Mouse (Mus musculus) MEL (cell line): ENCODE measurements around the gene Lrch3. TPM values are rescaled to one million over a fixed set of nuclear protein-coding genes. Genes with fewer than 3 reads are reported as not detected.

ENCODE experiments used
- DNase-seq: peaks from one replicate; pipeline ENCODE4 v3.0.0; 2011; ENCODE audit warnings: low read depth, low spot score
- H3K27ac ChIP-seq: 2 replicates; pipeline ENCODE4 v1.5.1; 2012; ENCODE audit warnings: low read depth, mild to moderate bottlenecking, control low read depth, low read length, moderate library complexity; ENCODE audit not compliant: control insufficient read depth
- H3K27me3 ChIP-seq, 2 experiments: fragments of 150-350 bp in 1 of 2; sonication (generic) in 1 of 2; 2 replicates each; pipeline ENCODE4 v1.6.1; 2012; ENCODE audit warnings: low read length in 2 of 2, mild to moderate bottlenecking in 2 of 2, improper control_type of control experiment in 1 of 2, moderate library complexity in 1 of 2; ENCODE audit not compliant: insufficient read depth in 2 of 2, control insufficient read depth in 1 of 2
- H3K36me3 ChIP-seq, 2 experiments: 2 replicates each; pipeline ENCODE4 v1.6.1; 2012 to 2014; ENCODE audit warnings: low read length in 2 of 2, improper control_type of control experiment in 1 of 2, inconsistent platforms in 1 of 2, mild to moderate bottlenecking in 1 of 2; ENCODE audit not compliant: insufficient read depth in 2 of 2, control insufficient read depth in 1 of 2
- H3K4me1 ChIP-seq, 2 experiments: fragments of 150-350 bp in 1 of 2; sonication (generic) in 1 of 2; 2 replicates each; pipeline ENCODE4 v1.6.1; 2012; ENCODE audit warnings: low read length in 2 of 2, improper control_type of control experiment in 1 of 2, mild to moderate bottlenecking in 1 of 2; ENCODE audit not compliant: insufficient read depth in 2 of 2, control insufficient read depth in 1 of 2
- H3K4me3 ChIP-seq, 2 experiments: fragments of 150-350 bp in 1 of 2; sonication (generic) in 1 of 2; 2 replicates each; pipeline ENCODE4 v1.5.1; 2012; ENCODE audit warnings: low read depth in 2 of 2, low read length in 2 of 2, mild to moderate bottlenecking in 2 of 2, moderate library complexity in 2 of 2, control low read depth in 1 of 2, improper control_type of control experiment in 1 of 2; ENCODE audit not compliant: control insufficient read depth in 1 of 2, insufficient read depth in 1 of 2
- H3K79me2 ChIP-seq: 2 replicates; pipeline ENCODE4 v1.6.1; 2012; ENCODE audit warnings: mild to moderate bottlenecking, low read length, moderate library complexity; ENCODE audit not compliant: control insufficient read depth, poor library complexity, insufficient read depth
- H3K9ac ChIP-seq: 2 replicates; pipeline ENCODE4 v1.6.1; 2012; ENCODE audit warnings: low read depth, mild to moderate bottlenecking, control low read depth, low read length, moderate library complexity; ENCODE audit not compliant: control insufficient read depth, poor library complexity, severe bottlenecking
- H3K9me3 ChIP-seq: fragments of 150-350 bp; sonication (generic); replicated peaks from 2 replicates; pipeline ENCODE4 v1.6.1; 2012; ENCODE audit warnings: mild to moderate bottlenecking, low read length, improper control_type of control experiment, moderate library complexity; ENCODE audit not compliant: insufficient read depth
- CTCF ChIP-seq, 3 experiments: IDR thresholded peaks in 2 of 3; conservative IDR thresholded peaks in 1 of 3; 2 replicates each; pipeline ENCODE4 v1.5.1; 2011 to 2012; ENCODE audit warnings: low read length in 3 of 3, low read depth in 2 of 3, mild to moderate bottlenecking in 2 of 3, improper control_type of control experiment in 1 of 3, inconsistent platforms in 1 of 3, mixed read lengths in 1 of 3, moderate library complexity in 1 of 3; ENCODE audit not compliant: control insufficient read depth in 1 of 3, insufficient read depth in 1 of 3, poor library complexity in 1 of 3, severe bottlenecking in 1 of 3
- EP300 ChIP-seq, 2 experiments: IDR thresholded peaks; 2 replicates each; pipeline ENCODE4 v1.6.1; 2011; ENCODE audit warnings: improper control_type of control experiment in 2 of 2, low read length in 2 of 2, low read depth in 1 of 2, mild to moderate bottlenecking in 1 of 2
- ETS1 ChIP-seq: IDR thresholded peaks from 2 replicates; pipeline ENCODE4 v1.6.1; 2012; ENCODE audit warnings: low read depth, mild to moderate bottlenecking, inconsistent platforms, low read length, improper control_type of control experiment, moderate library complexity
- GABPA ChIP-seq: IDR thresholded peaks from 2 replicates; pipeline ENCODE4 v1.6.1; 2012; ENCODE audit warnings: low read depth, mild to moderate bottlenecking, inconsistent platforms, low read length, improper control_type of control experiment, moderate library complexity
- GATA1 ChIP-seq: IDR thresholded peaks from 2 replicates; pipeline ENCODE4 v1.6.1; 2011; ENCODE audit warnings: low read depth, low read length, improper control_type of control experiment
- HCFC1 ChIP-seq: IDR thresholded peaks from 2 replicates; pipeline ENCODE4 v1.6.1; 2012; ENCODE audit warnings: low read depth, mild to moderate bottlenecking, inconsistent platforms, low read length, improper control_type of control experiment, moderate library complexity
- JUND ChIP-seq: IDR thresholded peaks from 2 replicates; pipeline ENCODE4 v1.6.1; 2011; ENCODE audit warnings: low read depth, mild to moderate bottlenecking, improper control_type of control experiment, low read length
- MAFK ChIP-seq: IDR thresholded peaks from 2 replicates; pipeline ENCODE4 v1.6.1; 2011; ENCODE audit warnings: low read depth, mild to moderate bottlenecking, low read length, improper control_type of control experiment, borderline replicate concordance
- MXI1 ChIP-seq: IDR thresholded peaks from 2 replicates; pipeline ENCODE4 v1.6.1; 2011; ENCODE audit warnings: mild to moderate bottlenecking, low read depth, low read length, improper control_type of control experiment
- NRF1 ChIP-seq: IDR thresholded peaks from 2 replicates; pipeline ENCODE4 v1.6.1; 2014; ENCODE audit warnings: low read depth, mild to moderate bottlenecking, inconsistent platforms, low read length, improper control_type of control experiment, moderate library complexity; ENCODE audit not compliant: poor library complexity, insufficient read depth, severe bottlenecking
- POLR2A ChIP-seq, 2 experiments: IDR thresholded peaks; 2 replicates each; pipeline ENCODE4 v1.6.1; 2011 to 2012; ENCODE audit warnings: low read length in 2 of 2, mild to moderate bottlenecking in 2 of 2, control low read depth in 1 of 2, improper control_type of control experiment in 1 of 2, low read depth in 1 of 2, moderate library complexity in 1 of 2; ENCODE audit not compliant: control insufficient read depth in 1 of 2, insufficient read depth in 1 of 2, poor library complexity in 1 of 2
- POLR2AphosphoS2 ChIP-seq: IDR thresholded peaks from 2 replicates; pipeline ENCODE4 v1.6.1; 2011; ENCODE audit warnings: low read length, improper control_type of control experiment
- POLR2AphosphoS5 ChIP-seq: IDR thresholded peaks from 2 replicates; pipeline ENCODE4 v1.6.1; 2012; ENCODE audit warnings: low read depth, borderline replicate concordance, mild to moderate bottlenecking, inconsistent platforms, low read length, moderate library complexity, mixed read lengths
- RAD21 ChIP-seq: IDR thresholded peaks from 2 replicates; pipeline ENCODE4 v1.6.1; 2011; ENCODE audit warnings: mild to moderate bottlenecking, low read depth, low read length, improper control_type of control experiment
- RCOR1 ChIP-seq: IDR thresholded peaks from 2 replicates; pipeline ENCODE4 v1.6.1; 2012; ENCODE audit warnings: low read depth, mild to moderate bottlenecking, inconsistent platforms, low read length, improper control_type of control experiment
- SIN3A ChIP-seq: IDR thresholded peaks from 2 replicates; pipeline ENCODE4 v1.6.1; 2012; ENCODE audit warnings: low read length, improper control_type of control experiment, inconsistent platforms
- SMC3 ChIP-seq: IDR thresholded peaks from 2 replicates; pipeline ENCODE4 v1.6.1; 2011; ENCODE audit warnings: low read depth, low read length, improper control_type of control experiment
- TAL1 ChIP-seq: IDR thresholded peaks from 2 replicates; pipeline ENCODE4 v1.6.1; 2012; ENCODE audit warnings: mild to moderate bottlenecking, inconsistent platforms, low read length, moderate library complexity, mixed read lengths
- TBP ChIP-seq: IDR thresholded peaks from 2 replicates; pipeline ENCODE4 v1.8.0; 2011; ENCODE audit warnings: low read depth, low read length, improper control_type of control experiment
- TCF12 ChIP-seq: IDR thresholded peaks from 2 replicates; pipeline ENCODE4 v1.6.1; 2014; ENCODE audit warnings: low read depth, mild to moderate bottlenecking, inconsistent platforms, low read length, improper control_type of control experiment, moderate library complexity
- USF2 ChIP-seq, 2 experiments: IDR thresholded peaks; 2 replicates each; pipeline ENCODE4 v1.6.1; 2011 to 2012; ENCODE audit warnings: improper control_type of control experiment in 2 of 2, low read length in 2 of 2, borderline replicate concordance in 1 of 2, inconsistent platforms in 1 of 2, low read depth in 1 of 2, mild to moderate bottlenecking in 1 of 2; ENCODE audit not compliant: insufficient read depth in 1 of 2
- ZKSCAN1 ChIP-seq: IDR thresholded peaks from 2 replicates; pipeline ENCODE4 v1.6.1; 2012; ENCODE audit warnings: low read depth, mild to moderate bottlenecking, inconsistent platforms, low read length, improper control_type of control experiment, moderate library complexity
- polyA plus RNA-seq, 2 experiments: library from polyadenylated mRNA; stranded (reverse) in 1 of 2; unstranded in 1 of 2; fragments of >175 nt in 1 of 2; fragments of >200 nt in 1 of 2; gene quantifications; 2 replicates each; pipeline versions ENCODE4 v1.2.1 to v1.2.4; 2012; ENCODE audit warnings: low replicate concordance in 2 of 2, low read depth in 1 of 2; ENCODE audit not compliant: insufficient read length in 2 of 2, insufficient read depth in 1 of 2, missing spikeins in 1 of 2
- total RNA-seq: library from RNA; depleted of rRNA; stranded (reverse); fragments of 300-350 nt; gene quantifications from 2 replicates; pipeline ENCODE4 v1.2.3, GENCODE M21; 2012

Lrch3 gene
- total and polyA plus RNA-seq, 3 experiments: 8.6 to 17.0 TPM; not detected in 1

DNA sequence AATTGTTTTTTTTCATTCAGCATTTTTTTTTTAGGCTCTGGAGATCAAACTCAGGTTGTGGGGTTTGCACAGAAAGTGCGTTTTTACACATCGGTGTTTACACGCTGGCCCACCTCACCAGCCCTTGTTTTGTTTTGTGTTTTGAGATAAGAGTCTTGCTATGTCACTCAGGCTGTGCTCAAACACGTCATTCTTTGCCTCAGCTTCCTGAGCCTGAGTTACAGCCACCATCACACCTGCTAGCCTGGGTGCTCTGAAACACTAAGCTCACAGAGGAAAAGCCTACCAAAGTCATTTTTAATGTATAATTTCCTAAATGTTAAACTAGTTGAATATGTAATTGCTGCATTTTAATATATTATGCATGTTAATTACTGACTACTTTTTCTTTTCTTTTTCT is 67.5 kb downstream of the Lrch3 start:
- peaks cover 5 to 17% of the 10 kb centered on the region in 2 experiments for H3K36me3 ChIP-seq
- no peak for DNase-seq
- no peaks in the 10 kb centered on the region for H3K79me2 ChIP-seq

DNA sequence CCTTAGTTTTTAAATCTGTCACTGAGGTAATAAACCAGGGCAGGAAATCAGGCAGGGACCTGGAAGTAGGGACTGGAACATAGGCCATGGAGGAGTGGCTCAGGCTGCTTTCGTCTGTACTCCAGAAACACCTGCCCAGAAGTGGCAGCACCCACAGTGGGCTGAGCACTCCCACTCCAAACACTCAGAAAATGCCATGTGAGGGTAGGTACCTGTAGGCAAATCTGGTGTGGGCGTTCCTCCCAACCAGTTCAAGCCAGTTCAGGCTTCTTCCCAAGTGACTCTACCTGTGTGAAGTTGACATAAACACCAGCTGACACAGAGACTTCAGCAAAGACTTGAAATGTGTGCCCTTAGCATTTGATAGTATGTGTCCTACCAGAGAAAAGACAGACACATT is 70.7 kb downstream of the Lrch3 start:
- Histone ChIP-seq H3K9ac (no peak overlapping the region), H3K36me3 (peaks cover 5 to 19% of the 10 kb centered on the region in 2 experiments), H3K79me2 (no peaks in the 10 kb centered on the region)

More for the DNA sequence above, 67.5 kb downstream of the Lrch3 start:
- H3K4me3 ChIP-seq: no peak overlapping the region
- 0 out of 4 replicates have a peak, but pooled peaks cover 0 to 2% of the 10 kb centered on the region in 2 experiments for H3K4me1 ChIP-seq
- H3K27me3 ChIP-seq: no peaks in the 10 kb centered on the region
- TF ChIP-seq NRF1 (no peak), POLR2A (IDR thresholded peaks at IDR 0.05; ENCODE audit: control insufficient read depth in 1 of 2, insufficient read depth in 1 of 2, low read depth in 1 of 2, low read length in 2 of 2, poor library complexity in 1 of 2) (no peak), SIN3A (no peak), CTCF (IDR thresholded peaks at IDR 0.05 in 2 of 3, conservative IDR thresholded peaks at IDR 0.05 in 1 of 3; ENCODE audit: control insufficient read depth in 1 of 3, insufficient read depth in 1 of 3, low read depth in 2 of 3, low read length in 3 of 3, poor library complexity in 1 of 3, severe bottlenecking in 1 of 3) (no peak), TCF12 (no peak), GABPA (no peak), HCFC1 (no peak), USF2 (IDR thresholded peaks at IDR 0.05; ENCODE audit: borderline replicate concordance in 1 of 2, insufficient read depth in 1 of 2, low read depth in 1 of 2, low read length in 2 of 2) (no peak), POLR2AphosphoS5 (no peak), GATA1 (no peak), RAD21 (no peak), EP300 (IDR thresholded peaks at IDR 0.05; ENCODE audit: low read depth in 1 of 2, low read length in 2 of 2) (no peak)
- TF ChIP-seq, all 39 proteins: peak for 0
- H3K9me3 ChIP-seq: no peaks in the 10 kb centered on the region
- H3K27ac ChIP-seq: no peak overlapping the region
- no peak overlapping the region for H3K9ac ChIP-seq

More for the DNA sequence above, 70.7 kb downstream of the Lrch3 start:
- 0 out of 4 replicates have a peak, but pooled peaks cover 0 to 2% of the 10 kb centered on the region in 2 experiments for H3K4me1 ChIP-seq
- no peak for DNase-seq
- no peaks in the 10 kb centered on the region for H3K9me3 ChIP-seq
- H3K27me3 ChIP-seq: no peaks in the 10 kb centered on the region
- no peak overlapping the region for H3K27ac ChIP-seq
- H3K4me3 ChIP-seq: no peak overlapping the region
- TF ChIP-seq SMC3 (no peak), POLR2AphosphoS2 (no peak), POLR2A (IDR thresholded peaks at IDR 0.05; ENCODE audit: control insufficient read depth in 1 of 2, insufficient read depth in 1 of 2, low read depth in 1 of 2, low read length in 2 of 2, poor library complexity in 1 of 2) (no peak), RCOR1 (no peak), MAFK (no peak), TAL1 (no peak), ZKSCAN1 (no peak), ETS1 (no peak), TBP (no peak), JUND (no peak), MXI1 (no peak), TCF12 (no peak), GATA1 (no peak)
- TF ChIP-seq, all 39 proteins: peak for 0
